Mouse (Mus musculus) lung, postnatal 10 days (tissue): Measurements from ENCODE around the gene Trpc7.
A peak's percentile ranks its signal among the peaks of the same experiment; 100 is the strongest.

ENCODE experiments used
- DNase-seq: peaks from one replicate; pipeline ENCODE4 v3.0.0; 2021

The Trpc7 gene

GRCm38 (mm10) chr13:56895893-56896292 is at the start of gene Trpc7:
Trpc7 (minus strand) TSS chr13:56895993.
- DNase-seq = no peak

GRCm38 (mm10) chr13:56939261-56939660 is 43.5 kb upstream of the Trpc7 start:
- DNase-seq = no peak

- no peak for DNase-seq
Observed at GRCm38 (mm10) chr13:56933832-56934510, 38.2 kb upstream of the Trpc7 start.

- no peak for DNase-seq
Observed at GRCm38 (mm10) chr13:56930421-56930820, 34.6 kb upstream of the Trpc7 start.

- peak; percentile 24 for DNase-seq
Observed at GRCm38 (mm10) chr13:56922976-56923375, 27.2 kb upstream of the Trpc7 start.

GRCm38 (mm10) chr13:56921251-56921650 is 25.5 kb upstream of the Trpc7 start:
- no peak for DNase-seq

GRCm38 (mm10) chr13:56914721-56915120 is 18.9 kb upstream of the Trpc7 start:
- no peak for DNase-seq

GRCm38 (mm10) chr13:56911093-56911492 is 15.3 kb upstream of the Trpc7 start:
- no peak for DNase-seq

- peak; percentile 74 for DNase-seq
Observed at GRCm38 (mm10) chr13:56895386-56895785, 407 bp downstream of the Trpc7 start.

GRCm38 (mm10) chr13:56894543-56894942 is 1.2 kb downstream of the Trpc7 start:
- no peak for DNase-seq

- no peak for DNase-seq
Observed at GRCm38 (mm10) chr13:56889888-56890287, 5.9 kb downstream of the Trpc7 start.

- DNase-seq = no peak
Observed at GRCm38 (mm10) chr13:56882931-56883330, 12.9 kb downstream of the Trpc7 start.

GRCm38 (mm10) chr13:56864567-56864966 is 31.2 kb downstream of the Trpc7 start:
- DNase-seq = no peak

- no peak for DNase-seq
Observed at GRCm38 (mm10) chr13:56862011-56862410, 33.8 kb downstream of the Trpc7 start.

GRCm38 (mm10) chr13:56854506-56854905 is 41.3 kb downstream of the Trpc7 start:
- DNase-seq = no peak

- no peak for DNase-seq
Observed at GRCm38 (mm10) chr13:56853436-56853835, 42.4 kb downstream of the Trpc7 start.

GRCm38 (mm10) chr13:56845866-56846265 is 49.9 kb downstream of the Trpc7 start:
- DNase-seq = no peak

GRCm38 (mm10) chr13:56815471-56815870 is 80.3 kb downstream of the Trpc7 start:
- no peak for DNase-seq

GRCm38 (mm10) chr13:56806776-56807490 is 88.9 kb downstream of the Trpc7 start:
- DNase-seq = peak; percentile 86

- no peak for DNase-seq
Observed at GRCm38 (mm10) chr13:56805131-56805530, 90.7 kb downstream of the Trpc7 start.

GRCm38 (mm10) chr13:56797459-56797858 is 98.3 kb downstream of the Trpc7 start:
- no peak for DNase-seq

GRCm38 (mm10) chr13:56795501-56795900 is 100.3 kb downstream of the Trpc7 start:
- no peak for DNase-seq

GRCm38 (mm10) chr13:56794441-56794840 is 101.4 kb downstream of the Trpc7 start:
- no peak for DNase-seq

GRCm38 (mm10) chr13:56792844-56793243 is 102.9 kb downstream of the Trpc7 start:
- no peak for DNase-seq

GRCm38 (mm10) chr13:56790683-56791082 is 105.1 kb downstream of the Trpc7 start:
- DNase-seq = no peak
